Mouse (Mus musculus): ENCODE results near the gene Srsf5. TPM values are rescaled to one million over a fixed set of nuclear protein-coding genes. Genes with fewer than 3 reads are reported as not detected.
"Not testable (repeated sequence)": the region's sequence is repeated elsewhere in the genome, so short reads cannot be mapped to it uniquely, and the experiment has no call there.

Srsf5 gene
- total RNA-seq, 1 experiment from 2014 or later: 1,393 TPM

DNA sequence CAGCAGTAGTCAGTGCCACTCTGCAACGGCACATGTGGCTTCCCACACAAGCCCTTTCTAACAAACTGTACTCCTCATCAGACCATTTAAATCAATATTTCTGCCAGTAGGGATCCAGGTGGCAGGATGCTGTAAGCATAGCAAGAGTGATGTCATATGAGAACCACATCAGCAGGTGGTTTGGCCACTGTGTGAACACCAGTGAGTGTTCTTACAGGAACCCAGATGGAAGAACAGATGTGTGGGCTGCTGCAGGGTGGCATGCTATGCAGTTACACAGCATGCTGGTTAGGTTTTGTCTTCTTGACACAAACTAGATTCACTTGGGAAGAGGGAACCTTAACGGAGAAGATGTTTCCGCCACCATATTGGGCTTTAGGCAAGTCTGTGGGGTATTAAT lies 3.4 kb upstream of the Srsf5 start:
- ATAC-seq (replicated peaks in 1 of 2; ENCODE audit: insufficient read depth in 1 of 2, low FRiP score in 2 of 2, low TSS enrichment in 1 of 2, low read depth in 1 of 2, poor library complexity in 2 of 2, severe bottlenecking in 2 of 2): no peak

GRCm38 (mm10) chr12:80943395-80943794 lies 1.9 kb upstream of the Srsf5 start:
- no peak for ATAC-seq (replicated peaks in 1 of 2; ENCODE audit: insufficient read depth in 1 of 2, low FRiP score in 2 of 2, low TSS enrichment in 1 of 2, low read depth in 1 of 2, poor library complexity in 2 of 2, severe bottlenecking in 2 of 2)

DNA sequence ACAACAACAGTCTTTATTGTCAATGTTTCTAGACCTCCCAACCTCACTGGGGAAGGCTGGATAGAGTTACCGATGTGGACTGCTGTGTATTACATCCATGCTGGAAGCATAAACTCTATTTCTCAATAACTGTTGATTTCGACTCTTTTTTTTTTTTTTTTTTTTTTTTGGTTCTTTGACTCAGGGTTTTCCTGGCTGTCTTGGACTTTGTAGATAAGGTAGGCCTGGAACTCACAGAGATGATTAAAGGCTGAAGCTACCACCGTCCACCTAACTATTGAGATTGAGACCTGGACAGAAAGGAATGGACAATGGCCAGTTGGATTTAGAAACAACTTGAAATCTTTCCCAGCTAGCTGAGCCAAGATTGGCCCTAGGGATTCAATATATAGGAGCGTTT lies 1.1 kb upstream of the Srsf5 start:
- ATAC-seq (replicated peaks in 1 of 2; ENCODE audit: insufficient read depth in 1 of 2, low FRiP score in 2 of 2, low TSS enrichment in 1 of 2, low read depth in 1 of 2, poor library complexity in 2 of 2, severe bottlenecking in 2 of 2): no peak

- ATAC-seq (replicated peaks in 1 of 2; ENCODE audit: insufficient read depth in 1 of 2, low FRiP score in 2 of 2, low TSS enrichment in 1 of 2, low read depth in 1 of 2, poor library complexity in 2 of 2, severe bottlenecking in 2 of 2): peak; percentile 3 to 22; a peak in 3 of 4 replicates
Observed at GRCm38 (mm10) chr12:80944963-80945333, 356 bp upstream of the Srsf5 start.

DNA sequence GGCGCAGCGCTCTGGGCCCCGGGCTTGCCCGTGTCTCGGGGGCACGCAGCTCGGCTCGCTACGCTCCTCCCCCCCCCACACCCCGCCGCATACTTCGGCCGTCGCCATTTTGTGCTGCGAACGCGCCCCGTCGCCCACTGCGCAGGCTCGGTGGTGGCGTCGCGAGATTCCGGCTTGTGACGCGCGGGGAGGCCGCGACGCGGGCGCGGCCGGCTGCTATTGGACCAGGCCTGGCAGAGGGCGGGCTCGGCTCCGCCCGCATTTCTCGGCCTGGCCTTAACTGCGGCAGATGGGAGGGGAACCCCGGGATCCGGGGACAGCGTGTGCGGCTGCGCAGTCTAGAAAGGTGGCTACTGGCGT lies 672 bp downstream of the Srsf5 start:
- peak; percentile 57 to 73 for ATAC-seq (replicated peaks in 1 of 2; ENCODE audit: insufficient read depth in 1 of 2, low FRiP score in 2 of 2, low TSS enrichment in 1 of 2, low read depth in 1 of 2, poor library complexity in 2 of 2, severe bottlenecking in 2 of 2)

DNA sequence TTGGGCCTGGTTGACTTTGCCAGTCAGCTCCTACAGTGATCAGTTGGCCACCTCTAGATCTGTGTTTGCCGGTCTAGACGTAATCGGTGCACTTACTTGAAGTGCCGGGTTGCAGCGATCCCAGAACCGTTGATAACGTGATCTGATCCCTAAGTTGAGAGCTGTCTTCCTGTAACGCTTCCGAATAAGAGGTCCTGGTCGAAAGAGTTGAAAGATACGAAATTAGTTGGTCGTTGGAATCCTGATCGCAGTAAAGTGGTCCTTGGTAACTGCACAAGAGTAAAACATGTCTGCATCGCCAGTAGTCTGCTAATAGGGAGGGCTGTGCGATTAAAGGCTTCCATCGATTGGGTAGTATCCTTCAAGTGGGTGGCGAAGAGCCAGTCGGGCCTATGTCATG lies 2.9 kb downstream of the Srsf5 start:
- no peak for ATAC-seq (replicated peaks in 1 of 2; ENCODE audit: insufficient read depth in 1 of 2, low FRiP score in 2 of 2, low TSS enrichment in 1 of 2, low read depth in 1 of 2, poor library complexity in 2 of 2, severe bottlenecking in 2 of 2)

DNA sequence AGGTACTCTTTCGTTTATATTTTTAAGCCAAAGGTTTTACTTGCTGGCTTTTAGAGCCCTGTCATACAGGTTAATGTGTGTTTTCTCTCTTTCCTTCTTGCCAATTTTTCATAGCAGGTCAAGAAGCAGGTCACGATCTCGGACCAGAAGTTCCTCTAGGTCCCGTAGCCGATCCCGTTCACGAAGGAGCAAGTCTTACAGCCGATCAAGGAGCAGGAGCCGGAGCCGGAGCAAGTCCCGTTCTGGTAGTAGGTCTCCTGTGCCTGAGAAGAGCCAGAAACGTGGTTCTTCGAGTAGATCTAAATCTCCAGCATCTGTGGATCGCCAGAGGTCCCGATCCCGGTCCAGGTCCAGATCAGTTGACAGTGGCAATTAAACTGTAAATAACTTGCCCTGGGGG lies 4.3 kb downstream of the Srsf5 start:
- not testable (repeated sequence) for ATAC-seq (replicated peaks in 1 of 2; ENCODE audit: insufficient read depth in 1 of 2, low FRiP score in 2 of 2, low TSS enrichment in 1 of 2, low read depth in 1 of 2, poor library complexity in 2 of 2, severe bottlenecking in 2 of 2)

- no peak for ATAC-seq (replicated peaks in 1 of 2; ENCODE audit: insufficient read depth in 1 of 2, low FRiP score in 2 of 2, low TSS enrichment in 1 of 2, low read depth in 1 of 2, poor library complexity in 2 of 2, severe bottlenecking in 2 of 2)
Observed at GRCm38 (mm10) chr12:80951640-80952219, 6.4 kb downstream of the Srsf5 start.

DNA sequence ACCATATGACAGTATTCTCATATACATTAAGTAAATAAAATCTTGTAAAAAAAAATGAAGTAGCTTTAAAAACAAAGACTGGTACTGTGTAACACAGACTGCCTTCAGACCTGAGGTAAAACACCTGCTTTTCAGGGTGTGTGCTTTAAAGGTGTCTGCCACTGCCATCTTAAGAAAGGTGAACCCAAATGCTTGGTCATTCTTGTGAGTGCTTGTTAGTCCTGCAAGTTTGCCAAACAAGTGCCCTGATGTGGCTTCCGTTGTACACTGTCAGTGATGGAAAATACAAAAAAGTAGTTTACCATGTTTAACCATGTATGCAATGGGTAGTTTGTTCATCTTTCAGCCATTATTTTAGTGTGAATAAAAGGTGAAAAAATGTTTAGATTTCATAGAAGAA lies 7.2 kb downstream of the Srsf5 start:
- no peak for ATAC-seq (replicated peaks in 1 of 2; ENCODE audit: insufficient read depth in 1 of 2, low FRiP score in 2 of 2, low TSS enrichment in 1 of 2, low read depth in 1 of 2, poor library complexity in 2 of 2, severe bottlenecking in 2 of 2)

- ATAC-seq (replicated peaks in 1 of 2; ENCODE audit: insufficient read depth in 1 of 2, low FRiP score in 2 of 2, low TSS enrichment in 1 of 2, low read depth in 1 of 2, poor library complexity in 2 of 2, severe bottlenecking in 2 of 2): no peak
Observed at GRCm38 (mm10) chr12:80956039-80956438, 10.7 kb downstream of the Srsf5 start.

DNA sequence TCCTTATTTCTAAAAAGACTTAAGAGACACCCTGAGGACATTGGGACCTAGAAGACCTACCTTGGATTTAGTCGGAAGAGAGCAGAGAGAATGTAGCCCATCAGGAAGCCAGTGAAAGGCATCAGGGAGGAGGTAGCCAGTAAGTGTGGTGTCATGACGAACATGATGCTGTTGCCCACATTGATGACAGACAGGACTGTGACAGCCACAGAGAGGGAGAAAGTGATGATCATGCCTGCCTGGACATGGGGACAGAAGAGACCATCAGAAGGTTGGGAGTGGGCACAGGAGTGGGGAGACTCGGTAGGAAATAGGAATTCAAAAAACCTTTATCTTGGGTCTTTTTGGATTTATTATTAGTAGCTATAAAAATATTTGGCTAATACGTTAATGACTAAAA lies 12.7 kb downstream of the Srsf5 start:
- ATAC-seq (replicated peaks in 1 of 2; ENCODE audit: insufficient read depth in 1 of 2, low FRiP score in 2 of 2, low TSS enrichment in 1 of 2, low read depth in 1 of 2, poor library complexity in 2 of 2, severe bottlenecking in 2 of 2): no peak

DNA sequence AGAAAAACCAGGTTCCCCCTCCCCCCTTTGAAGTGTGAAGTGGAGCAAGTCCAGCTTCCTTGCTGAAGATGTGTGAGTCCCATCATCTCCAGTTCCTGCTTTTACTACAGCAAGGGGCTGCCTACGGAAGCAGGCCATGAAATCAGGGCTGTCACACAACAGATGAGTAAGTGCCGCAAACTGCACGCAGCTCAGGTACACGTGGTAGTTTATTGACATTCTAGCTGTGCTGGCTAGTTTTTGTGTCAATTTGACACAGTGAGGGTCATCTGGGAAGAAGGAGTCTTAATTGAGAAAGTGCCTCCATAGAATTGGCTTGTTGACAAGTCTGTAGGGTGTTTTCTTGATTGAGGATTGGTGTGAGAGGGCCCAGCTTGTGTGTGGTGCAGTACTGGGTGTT lies 17.3 kb downstream of the Srsf5 start:
- no peak for ATAC-seq (replicated peaks in 1 of 2; ENCODE audit: insufficient read depth in 1 of 2, low FRiP score in 2 of 2, low TSS enrichment in 1 of 2, low read depth in 1 of 2, poor library complexity in 2 of 2, severe bottlenecking in 2 of 2)

GRCm38 (mm10) chr12:80966059-80966838 lies 20.9 kb downstream of the Srsf5 start:
- no peak for ATAC-seq (replicated peaks in 1 of 2; ENCODE audit: insufficient read depth in 1 of 2, low FRiP score in 2 of 2, low TSS enrichment in 1 of 2, low read depth in 1 of 2, poor library complexity in 2 of 2, severe bottlenecking in 2 of 2)

GRCm38 (mm10) chr12:80967918-80968317 lies 22.6 kb downstream of the Srsf5 start:
- ATAC-seq (replicated peaks in 1 of 2; ENCODE audit: insufficient read depth in 1 of 2, low FRiP score in 2 of 2, low TSS enrichment in 1 of 2, low read depth in 1 of 2, poor library complexity in 2 of 2, severe bottlenecking in 2 of 2): no peak

DNA sequence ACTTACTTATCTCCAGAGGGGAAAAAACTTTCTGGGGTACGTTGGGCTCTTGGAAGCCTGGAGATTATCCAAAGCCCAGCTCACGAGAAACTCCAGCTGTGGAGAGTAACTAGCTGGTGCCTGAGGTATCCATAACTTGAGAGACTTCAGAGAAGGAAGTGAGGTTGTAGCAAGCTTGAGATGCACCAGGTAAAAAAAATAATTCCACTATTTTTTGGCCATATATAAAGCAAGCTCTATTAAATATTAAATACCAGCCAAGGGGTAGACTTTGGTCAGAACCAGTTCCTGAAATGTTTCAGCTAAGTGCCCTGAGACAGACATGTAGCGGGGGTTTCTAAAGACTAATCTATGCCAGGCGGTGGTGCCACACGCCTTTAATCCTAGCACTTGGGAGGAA lies 23.3 kb downstream of the Srsf5 start, which contains the start of gene Slc10a1:
Slc10a1 (minus strand) TSS at position 101 of the 400 bp plus-strand sequence.
- ATAC-seq (replicated peaks in 1 of 2; ENCODE audit: insufficient read depth in 1 of 2, low FRiP score in 2 of 2, low TSS enrichment in 1 of 2, low read depth in 1 of 2, poor library complexity in 2 of 2, severe bottlenecking in 2 of 2): no peak

DNA sequence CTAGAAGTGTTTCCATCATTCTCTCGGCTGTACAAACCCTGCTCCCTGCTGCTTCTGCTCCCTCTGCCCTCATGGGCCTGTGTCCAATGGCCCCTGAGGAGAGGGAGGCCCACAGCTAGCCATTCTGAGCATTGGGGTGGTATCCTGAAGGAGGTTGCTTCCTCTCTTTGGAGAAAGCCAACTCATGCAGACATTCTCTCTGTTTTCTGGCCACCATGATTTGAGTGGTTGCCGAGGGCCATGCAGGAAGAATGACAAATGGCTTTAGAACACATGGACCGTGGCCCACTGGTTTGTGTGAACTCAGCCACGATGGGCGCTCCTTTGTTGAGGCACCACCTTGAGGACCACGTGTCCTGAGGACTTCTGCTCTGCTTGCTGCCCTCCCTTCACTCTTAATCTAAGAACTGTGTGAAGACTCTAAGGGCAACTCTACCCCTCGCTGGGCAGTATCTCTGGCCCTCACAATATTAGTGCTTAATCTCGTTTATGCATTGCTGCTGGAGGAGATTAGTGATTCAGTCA lies 24.9 kb downstream of the Srsf5 start:
- no peak for ATAC-seq (replicated peaks in 1 of 2; ENCODE audit: insufficient read depth in 1 of 2, low FRiP score in 2 of 2, low TSS enrichment in 1 of 2, low read depth in 1 of 2, poor library complexity in 2 of 2, severe bottlenecking in 2 of 2)

- ATAC-seq (replicated peaks in 1 of 2; ENCODE audit: insufficient read depth in 1 of 2, low FRiP score in 2 of 2, low TSS enrichment in 1 of 2, low read depth in 1 of 2, poor library complexity in 2 of 2, severe bottlenecking in 2 of 2): no peak
Observed at GRCm38 (mm10) chr12:80971756-80972155, 26.5 kb downstream of the Srsf5 start.

- no peak for ATAC-seq (replicated peaks in 1 of 2; ENCODE audit: insufficient read depth in 1 of 2, low FRiP score in 2 of 2, low TSS enrichment in 1 of 2, low read depth in 1 of 2, poor library complexity in 2 of 2, severe bottlenecking in 2 of 2)
Observed at GRCm38 (mm10) chr12:80975939-80976671, 30.8 kb downstream of the Srsf5 start.

Data from hematopoietic stem cell, adult 5-6 weeks (primary cell).